Mouse (Mus musculus): Measurements from ENCODE around the gene Car10. TPM values are rescaled to one million over a fixed set of nuclear protein-coding genes. Genes with fewer than 3 reads are reported as not detected.

The Car10 gene
- polyA plus RNA-seq, 1 experiment, result 0.55 TPM

DNA sequence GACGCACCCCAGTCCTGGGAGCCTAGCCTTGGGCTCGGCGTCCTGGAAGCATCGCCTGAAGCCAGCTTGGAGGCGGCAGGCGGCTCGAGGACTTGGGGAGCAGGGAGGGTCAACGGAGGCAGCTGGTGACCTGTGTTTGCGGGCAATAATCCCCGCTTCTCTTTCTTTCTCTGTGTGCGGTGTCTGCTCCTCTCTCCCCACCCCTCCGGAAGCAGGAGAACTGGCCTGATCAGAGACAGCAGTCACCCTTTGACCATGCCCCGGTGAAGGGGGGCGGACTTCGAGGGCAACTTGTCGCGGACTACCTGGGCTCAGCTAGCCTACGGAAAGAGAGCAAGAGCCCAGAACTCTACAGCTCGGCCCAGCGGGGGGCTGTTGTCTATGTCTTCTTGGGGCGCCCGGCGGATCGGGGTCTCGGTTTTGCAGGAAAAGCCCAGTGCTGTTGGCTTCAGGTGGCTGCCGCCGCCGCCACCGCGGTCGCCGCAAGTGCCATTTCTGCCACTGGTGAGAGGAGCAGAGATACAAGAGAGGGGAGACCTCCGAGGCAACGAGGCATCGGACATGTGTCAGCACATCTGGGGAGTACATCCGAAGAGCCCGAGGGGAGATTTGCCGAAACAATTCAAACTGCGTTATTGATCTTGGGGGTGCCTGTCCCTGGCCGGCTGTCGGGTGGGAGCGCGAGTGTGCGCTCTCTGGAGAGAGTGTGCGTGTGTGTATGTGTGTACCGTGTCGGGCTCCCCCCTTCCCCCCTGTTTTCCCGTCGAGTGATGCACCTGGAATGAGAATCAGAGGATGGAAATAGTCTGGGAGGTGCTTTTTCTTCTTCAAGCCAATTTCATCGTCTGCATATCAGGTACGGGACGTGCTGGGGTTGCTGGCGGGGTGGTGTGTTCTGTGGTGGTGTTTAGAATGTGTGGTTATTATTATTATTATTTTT lies 1.9 kb downstream of the Car10 start:
- WGBS, result 4% methylated on average over 53 of the region's 53 CpGs
- Histone ChIP-seq H3K4me1 (ENCODE audit: control insufficient read depth, insufficient read depth, low read length) (no peaks in the 10 kb centered on the region), H3K27ac (ENCODE audit: control insufficient read depth, insufficient read depth, low read depth, low read length, poor library complexity) (no peak overlapping the region), H3K4me3 (replicated peaks; ENCODE audit: control insufficient read depth, low read depth, low read length) (no peak overlapping the region)
- no peak for TF ChIP-seq POLR2A (IDR thresholded peaks at IDR 0.05; ENCODE audit: borderline replicate concordance, control insufficient read depth, low read depth, low read length)
- TF ChIP-seq CTCF (IDR thresholded peaks at IDR 0.05; ENCODE audit: control insufficient read depth, insufficient read depth, low read length), result no peak

DNA sequence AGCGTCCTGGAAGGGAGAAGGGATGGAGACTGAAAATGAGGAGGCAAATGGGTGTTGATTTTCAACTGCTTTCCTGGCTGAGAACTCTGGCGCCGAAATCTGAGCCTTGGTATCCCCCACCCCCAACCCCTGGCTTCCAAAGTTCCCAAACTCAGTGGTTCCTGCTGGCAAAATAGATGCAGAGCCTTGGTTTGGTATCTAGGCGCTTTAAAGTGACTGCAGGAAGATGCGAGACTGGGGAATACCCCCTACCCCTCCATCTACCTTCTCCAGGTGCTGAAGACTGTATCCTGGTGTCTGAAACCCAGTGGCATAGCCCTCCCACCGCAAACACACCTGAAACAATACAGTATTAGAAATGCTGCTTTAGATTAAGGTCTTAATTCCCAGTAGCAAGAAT lies 2.8 kb downstream of the Car10 start:
- Histone ChIP-seq H3K4me3 (replicated peaks; ENCODE audit: control insufficient read depth, low read depth, low read length) (no peak overlapping the region), H3K4me1 (ENCODE audit: control insufficient read depth, insufficient read depth, low read length) (no peaks in the 10 kb centered on the region), H3K27ac (ENCODE audit: control insufficient read depth, insufficient read depth, low read depth, low read length, poor library complexity) (no peak overlapping the region)
- TF ChIP-seq CTCF (IDR thresholded peaks at IDR 0.05; ENCODE audit: control insufficient read depth, insufficient read depth, low read length) (no peak), POLR2A (IDR thresholded peaks at IDR 0.05; ENCODE audit: borderline replicate concordance, control insufficient read depth, low read depth, low read length) (no peak)
- WGBS, result 6% methylated on average over 6 of the region's 6 CpGs

DNA sequence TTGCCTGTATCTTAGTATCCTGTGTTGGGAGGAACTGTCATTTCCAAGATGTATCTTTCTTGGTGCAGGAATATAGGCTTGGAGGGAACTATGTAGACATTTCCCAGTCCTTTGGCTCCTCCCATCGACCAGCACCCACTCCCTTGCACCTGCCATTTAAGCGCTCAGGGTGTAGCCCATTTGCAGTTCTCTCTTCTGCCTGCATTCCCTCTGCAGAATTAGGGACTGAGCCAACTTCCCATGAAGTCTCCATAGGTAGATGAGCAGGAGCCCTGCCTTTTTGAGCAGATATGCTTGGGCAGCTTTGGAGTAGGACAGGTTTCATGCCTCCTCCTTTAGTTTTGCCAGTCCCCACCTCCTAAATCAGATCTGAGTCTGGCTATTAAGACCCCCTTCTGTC lies 3.3 kb downstream of the Car10 start:
- WGBS, result 4% methylated on average over 2 of the region's 2 CpGs
- Histone ChIP-seq H3K27ac (ENCODE audit: control insufficient read depth, insufficient read depth, low read depth, low read length, poor library complexity) (no peak overlapping the region), H3K4me3 (replicated peaks; ENCODE audit: control insufficient read depth, low read depth, low read length) (no peak overlapping the region), H3K4me1 (ENCODE audit: control insufficient read depth, insufficient read depth, low read length) (no peaks in the 10 kb centered on the region)
- TF ChIP-seq POLR2A (IDR thresholded peaks at IDR 0.05; ENCODE audit: borderline replicate concordance, control insufficient read depth, low read depth, low read length), result no peak

DNA sequence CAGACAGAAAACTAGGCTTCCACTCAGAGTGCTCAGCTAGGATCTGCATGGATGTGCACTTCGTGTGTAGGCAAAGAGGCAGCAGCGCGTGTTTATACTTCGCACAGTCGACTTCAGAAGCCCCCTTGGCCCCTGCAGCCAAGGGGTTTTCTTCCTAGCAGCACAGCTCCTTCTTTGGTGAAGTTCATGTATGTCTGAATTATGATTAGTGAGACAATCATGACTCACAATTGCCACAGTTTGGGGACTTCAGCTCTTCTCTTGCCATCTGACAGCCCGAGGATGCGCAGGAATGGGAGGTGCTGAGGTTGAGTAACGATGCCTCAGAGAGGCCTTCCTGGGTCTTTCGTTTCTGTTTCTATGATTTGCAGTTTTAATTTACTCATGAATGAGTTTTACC lies 4.5 kb downstream of the Car10 start:
- Histone ChIP-seq H3K27ac (ENCODE audit: control insufficient read depth, insufficient read depth, low read depth, low read length, poor library complexity) (no peak overlapping the region), H3K4me1 (ENCODE audit: control insufficient read depth, insufficient read depth, low read length) (no peaks in the 10 kb centered on the region), H3K4me3 (replicated peaks; ENCODE audit: control insufficient read depth, low read depth, low read length) (no peak overlapping the region)
- WGBS, result 69% methylated on average over 9 of the region's 9 CpGs
- TF ChIP-seq POLR2A (IDR thresholded peaks at IDR 0.05; ENCODE audit: borderline replicate concordance, control insufficient read depth, low read depth, low read length), result no peak
- TF ChIP-seq CTCF (IDR thresholded peaks at IDR 0.05; ENCODE audit: control insufficient read depth, insufficient read depth, low read length), result no peak

DNA sequence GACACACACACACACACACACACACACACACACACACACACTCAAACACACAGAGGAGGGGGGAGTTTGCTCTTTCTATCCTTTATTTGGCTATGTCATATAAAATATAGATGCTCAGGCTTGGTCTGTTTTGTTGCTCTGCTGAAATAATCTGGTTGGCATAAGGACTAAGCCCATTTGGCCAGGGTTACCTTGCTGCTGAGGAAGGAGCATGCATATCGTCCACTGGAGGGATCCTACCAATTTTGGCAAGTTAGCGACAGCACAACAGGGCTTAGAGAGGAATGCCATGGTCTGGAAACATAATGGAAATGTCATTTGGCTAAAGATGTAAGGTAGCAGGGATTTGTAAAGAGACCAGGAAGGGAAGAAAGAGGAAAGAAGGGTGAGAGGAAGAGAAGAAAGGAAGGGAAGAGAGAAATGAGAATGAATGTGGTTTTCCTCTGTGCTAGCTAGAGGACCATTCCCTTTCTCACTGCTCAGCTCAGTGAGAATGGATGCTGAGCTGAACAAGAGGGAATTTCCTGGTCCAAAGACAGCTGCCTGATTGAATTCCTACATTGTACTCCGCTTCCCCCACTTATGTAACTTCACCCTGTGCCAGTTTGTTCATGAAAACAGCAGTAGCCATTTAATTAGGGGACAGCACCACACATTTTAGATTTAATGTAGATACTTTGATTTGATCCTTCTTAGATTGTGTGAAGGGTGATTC lies 5.4 kb downstream of the Car10 start:
- no peak overlapping the region for H3K27ac ChIP-seq (ENCODE audit: control insufficient read depth, insufficient read depth, low read depth, low read length, poor library complexity)
- no peaks in the 10 kb centered on the region for H3K4me1 ChIP-seq (ENCODE audit: control insufficient read depth, insufficient read depth, low read length)
- no peak for TF ChIP-seq POLR2A (IDR thresholded peaks at IDR 0.05; ENCODE audit: borderline replicate concordance, control insufficient read depth, low read depth, low read length)
- TF ChIP-seq CTCF (IDR thresholded peaks at IDR 0.05; ENCODE audit: control insufficient read depth, insufficient read depth, low read length), result no peak
- no peak overlapping the region for H3K4me3 ChIP-seq (replicated peaks; ENCODE audit: control insufficient read depth, low read depth, low read length)
- 42% methylated on average over 3 of the region's 3 CpGs for WGBS

DNA sequence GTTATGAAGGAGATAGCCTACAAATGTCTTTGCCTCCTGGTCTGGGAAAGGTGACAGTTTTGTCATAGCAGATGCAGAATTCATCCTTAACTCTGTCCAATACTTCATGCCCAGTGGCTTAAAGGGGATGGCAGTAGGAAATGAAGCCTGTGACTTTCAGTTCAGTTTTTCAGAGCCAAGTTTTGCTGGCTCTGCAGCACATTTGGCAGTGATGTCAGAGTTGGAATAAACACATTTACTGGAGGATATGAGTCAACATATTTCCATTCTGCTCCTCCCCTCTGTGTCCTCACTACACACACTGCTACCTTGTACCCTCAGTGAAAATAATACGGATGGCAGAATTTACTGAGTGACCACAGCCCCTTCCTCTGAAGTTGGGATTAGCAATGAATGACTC lies 11.6 kb downstream of the Car10 start:
- TF ChIP-seq POLR2A (IDR thresholded peaks at IDR 0.05; ENCODE audit: borderline replicate concordance, control insufficient read depth, low read depth, low read length) (no peak), CTCF (IDR thresholded peaks at IDR 0.05; ENCODE audit: control insufficient read depth, insufficient read depth, low read length) (no peak)
- Histone ChIP-seq H3K4me3 (replicated peaks; ENCODE audit: control insufficient read depth, low read depth, low read length) (no peak overlapping the region), H3K4me1 (ENCODE audit: control insufficient read depth, insufficient read depth, low read length) (no peaks in the 10 kb centered on the region), H3K27ac (ENCODE audit: control insufficient read depth, insufficient read depth, low read depth, low read length, poor library complexity) (no peak overlapping the region)
- WGBS, result 32% methylated on average over 1 of the region's 1 CpGs

DNA sequence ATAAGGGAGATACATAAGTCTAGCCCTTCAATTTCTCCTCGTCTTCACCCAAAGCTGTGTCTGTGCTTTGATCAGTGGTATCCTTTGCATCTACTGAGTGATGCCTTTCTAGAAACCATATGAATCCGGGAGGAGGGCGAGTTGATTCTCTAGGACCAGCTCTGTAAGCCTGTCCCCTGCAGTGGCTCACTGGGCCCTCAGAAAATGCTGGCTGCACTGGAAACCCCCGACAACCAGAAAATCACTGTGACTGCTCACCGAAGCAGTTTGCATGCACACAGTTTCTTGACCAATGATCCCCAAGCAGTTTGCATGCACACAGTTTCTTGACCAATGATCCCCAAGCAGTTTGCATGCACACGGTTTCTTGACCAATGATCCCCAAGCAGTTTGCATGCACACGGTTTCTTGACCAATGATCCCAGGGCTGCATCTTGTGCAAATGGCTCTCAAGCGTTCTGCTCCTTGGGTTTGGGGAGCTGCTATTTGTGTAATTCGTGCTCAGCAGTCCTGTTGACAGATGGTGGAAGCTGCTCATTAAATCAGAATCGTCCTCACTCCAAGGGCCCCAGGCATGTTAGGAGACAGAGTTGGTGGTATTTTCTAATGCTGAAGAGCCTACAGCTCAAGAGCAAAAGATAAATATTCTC lies 23.1 kb downstream of the Car10 start:
- Histone ChIP-seq H3K4me3 (replicated peaks; ENCODE audit: control insufficient read depth, low read depth, low read length) (no peak overlapping the region), H3K4me1 (ENCODE audit: control insufficient read depth, insufficient read depth, low read length) (no peaks in the 10 kb centered on the region), H3K27ac (ENCODE audit: control insufficient read depth, insufficient read depth, low read depth, low read length, poor library complexity) (no peak overlapping the region)
- WGBS, result 72% methylated on average over 10 of the region's 10 CpGs
- TF ChIP-seq CTCF (IDR thresholded peaks at IDR 0.05; ENCODE audit: control insufficient read depth, insufficient read depth, low read length) (no peak), POLR2A (IDR thresholded peaks at IDR 0.05; ENCODE audit: borderline replicate concordance, control insufficient read depth, low read depth, low read length) (no peak)

DNA sequence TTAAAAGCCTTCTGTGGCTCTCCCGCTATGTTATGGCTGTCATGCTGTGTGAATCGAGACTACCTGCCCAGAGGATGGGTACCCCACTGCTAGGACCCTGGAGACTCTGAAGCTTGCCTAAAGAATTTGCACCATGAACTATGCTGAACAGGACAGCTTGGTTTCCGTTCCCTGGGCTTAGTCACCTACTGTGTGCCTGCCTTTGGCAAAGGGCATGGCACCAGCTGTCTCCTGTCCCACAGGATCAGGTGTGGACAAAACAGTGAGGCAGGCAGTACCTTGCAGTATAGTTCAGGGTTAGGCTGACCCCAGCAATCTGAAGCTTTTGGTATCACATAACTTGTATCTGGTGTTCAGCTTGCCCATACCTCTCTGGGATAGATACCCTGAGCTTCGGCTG lies 25.9 kb downstream of the Car10 start:
- TF ChIP-seq CTCF (IDR thresholded peaks at IDR 0.05; ENCODE audit: control insufficient read depth, insufficient read depth, low read length) (no peak), POLR2A (IDR thresholded peaks at IDR 0.05; ENCODE audit: borderline replicate concordance, control insufficient read depth, low read depth, low read length) (no peak)
- no peak overlapping the region for H3K4me3 ChIP-seq (replicated peaks; ENCODE audit: control insufficient read depth, low read depth, low read length)
- H3K4me1 ChIP-seq (ENCODE audit: control insufficient read depth, insufficient read depth, low read length), result no peaks in the 10 kb centered on the region
- 70% methylated on average over 4 of the region's 4 CpGs for WGBS
- H3K27ac ChIP-seq (ENCODE audit: control insufficient read depth, insufficient read depth, low read depth, low read length, poor library complexity), result no peak overlapping the region

Data from bone marrow, adult 2 months (tissue).